Mouse (Mus musculus) heart, embryonic 12.5 days (tissue): ENCODE data around the gene Fbxo44. TPM values are rescaled to one million over a fixed set of nuclear protein-coding genes. Genes with fewer than 3 reads are reported as not detected.
A peak's percentile ranks its signal among the peaks of the same experiment; 100 is the strongest.
"Not testable (repeated sequence)": the region's sequence is repeated elsewhere in the genome, so short reads cannot be mapped to it uniquely, and the experiment has no call there.

Experiments
- ATAC-seq: fragments of 200-750 bp; cut with Nextera tagmentation; 2 replicates; pipeline ENCODE4 v1.8.0; 2017; ENCODE audit warnings: moderate TSS enrichment, moderate library complexity; ENCODE audit not compliant: insufficient number of reproducible peaks, low FRiP score
- H3K27ac ChIP-seq: fragments of 300-500 bp; sonication (generic); 2 replicates; pipeline ENCODE4 v1.5.1; 2016; ENCODE audit warnings: mild to moderate bottlenecking, moderate library complexity; ENCODE audit not compliant: poor library complexity, severe bottlenecking
- H3K27me3 ChIP-seq: fragments of 300-500 bp; sonication (generic); replicated peaks from 2 replicates; pipeline ENCODE4 v1.6.1; 2016; ENCODE audit warnings: mild to moderate bottlenecking, moderate library complexity
- H3K36me3 ChIP-seq: fragments of 300-500 bp; sonication (generic); 2 replicates; pipeline ENCODE4 v1.6.1; 2016; ENCODE audit warnings: mild to moderate bottlenecking, moderate library complexity
- H3K4me1 ChIP-seq: fragments of 300-500 bp; sonication (generic); replicated peaks from 2 replicates; pipeline ENCODE4 v1.6.1; 2016; ENCODE audit warnings: mild to moderate bottlenecking
- H3K4me2 ChIP-seq: fragments of 300-500 bp; sonication (generic); 2 replicates; pipeline ENCODE4 v1.6.1; 2016; ENCODE audit warnings: mild to moderate bottlenecking, moderate library complexity
- H3K4me3 ChIP-seq: fragments of 300-500 bp; sonication (generic); 2 replicates; pipeline ENCODE4 v1.5.1; 2016; ENCODE audit warnings: mild to moderate bottlenecking
- H3K9ac ChIP-seq: fragments of 300-500 bp; sonication (generic); 2 replicates; pipeline ENCODE4 v1.6.1; 2016; ENCODE audit warnings: mild to moderate bottlenecking, moderate library complexity
- H3K9me3 ChIP-seq: fragments of 300-500 bp; sonication (generic); replicated peaks from 2 replicates; pipeline ENCODE4 v1.6.1; 2016; ENCODE audit warnings: mild to moderate bottlenecking, moderate library complexity
- WGBS: fragments of 180-500 bp; shearing (Covaris S2); methylation state at CpG from one replicate; pipeline ENCODE4 v1.1.7; 2016; 5-methylcytosine and 5-hydroxymethylcytosine counted together
- polyA plus RNA-seq: library from polyadenylated mRNA; unstranded; fragments of >200 nt; fragmentation: Nextera tagmentation; extraction: Ambion mirVana; gene quantifications from 2 replicates; pipeline ENCODE4 v1.2.1, GENCODE M21; 2016

Gene Fbxo44
- polyA plus RNA-seq, 1 experiment from 2014 or later: 25.1 TPM

DNA sequence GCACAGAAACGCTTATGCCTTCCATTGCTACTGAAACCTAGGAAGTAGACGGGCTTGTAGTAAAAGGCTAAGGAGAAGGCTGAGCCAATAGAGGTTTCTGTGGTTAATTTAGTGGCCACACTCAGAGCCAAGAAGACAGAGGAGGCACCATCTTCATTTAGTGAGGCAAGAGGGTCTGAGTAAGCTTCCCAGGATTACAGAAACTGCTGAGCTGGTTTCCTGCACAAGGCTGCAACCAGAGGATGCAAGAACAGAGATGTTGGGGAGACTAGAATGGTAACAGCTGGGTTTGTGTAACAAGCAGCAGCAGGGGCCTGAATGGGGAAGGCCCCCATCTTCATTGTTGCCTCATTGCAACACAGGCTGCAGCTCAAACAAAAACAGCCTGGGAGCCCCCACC, 31.6 kb downstream of the Fbxo44 start:
- peaks cover 89% of the 10 kb centered on the region for H3K27me3 ChIP-seq
- no peaks in the 10 kb centered on the region for H3K9me3 ChIP-seq
- H3K36me3 ChIP-seq: no peaks in the 10 kb centered on the region
- 43% methylated on average over 2 of the region's 2 CpGs for WGBS
- H3K27ac ChIP-seq: no peak overlapping the region
- no peak overlapping the region for H3K9ac ChIP-seq
- ATAC-seq: no peak
- no peak overlapping the region for H3K4me3 ChIP-seq
- H3K4me2 ChIP-seq: no peak overlapping the region
- H3K4me1 ChIP-seq: peaks cover 16% of the 10 kb centered on the region

DNA sequence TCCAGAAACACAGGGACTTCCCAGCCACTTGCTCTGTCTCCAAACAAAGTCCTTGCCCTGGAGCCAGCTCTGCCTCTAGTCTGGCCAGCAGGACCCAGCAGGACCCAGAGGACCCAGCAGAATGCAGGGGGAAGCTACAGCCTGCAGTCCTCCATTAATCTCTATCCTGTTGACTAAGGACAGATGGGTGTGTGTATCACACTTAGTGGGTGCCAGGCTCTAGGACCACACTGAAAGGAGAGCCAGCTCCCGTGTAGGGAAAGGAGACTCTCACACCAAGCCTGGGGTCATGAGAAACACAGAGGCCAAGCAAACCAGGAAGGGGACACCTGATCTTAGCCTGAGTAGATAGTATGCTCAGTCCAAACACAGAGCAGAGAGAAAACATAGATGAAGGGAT, 32.0 kb downstream of the Fbxo44 start:
- H3K9ac ChIP-seq: no peak overlapping the region
- H3K4me3 ChIP-seq: no peak overlapping the region
- ATAC-seq: no peak
- peaks cover 92% of the 10 kb centered on the region for H3K27me3 ChIP-seq
- no peaks in the 10 kb centered on the region for H3K9me3 ChIP-seq
- H3K27ac ChIP-seq: no peak overlapping the region
- H3K36me3 ChIP-seq: no peaks in the 10 kb centered on the region
- no peak overlapping the region for H3K4me2 ChIP-seq
- H3K4me1 ChIP-seq: peaks cover 16% of the 10 kb centered on the region
- 61% methylated on average over 1 of the region's 1 CpGs for WGBS

DNA sequence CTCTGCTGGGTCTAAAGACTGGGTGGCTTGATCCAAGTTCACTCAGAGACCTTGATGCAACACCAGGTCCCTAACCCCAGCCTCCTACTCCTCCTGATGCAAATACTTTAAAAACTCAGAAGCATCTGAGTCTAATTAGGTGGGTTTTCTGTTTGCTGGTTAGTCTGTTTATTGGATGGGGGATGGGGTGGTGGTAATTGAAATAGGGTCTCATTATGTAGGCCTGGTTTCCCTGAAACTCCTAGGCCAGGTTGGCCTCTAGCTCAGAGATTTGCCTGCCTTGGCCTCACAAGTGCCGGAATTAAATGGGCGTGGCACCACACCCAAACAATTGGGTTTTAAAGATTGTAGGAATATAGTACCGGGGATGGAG, 37.6 kb downstream of the Fbxo44 start:
- ATAC-seq: no peak
- Histone ChIP-seq H3K4me1 (no peaks in the 10 kb centered on the region), H3K4me2 (no peak overlapping the region), H3K27ac (no peak overlapping the region), H3K4me3 (no peak overlapping the region), H3K9me3 (no peaks in the 10 kb centered on the region), H3K9ac (no peak overlapping the region), H3K36me3 (no peaks in the 10 kb centered on the region), H3K27me3 (peaks cover 61% of the 10 kb centered on the region)
- WGBS: 66% methylated on average over 3 of the region's 3 CpGs

DNA sequence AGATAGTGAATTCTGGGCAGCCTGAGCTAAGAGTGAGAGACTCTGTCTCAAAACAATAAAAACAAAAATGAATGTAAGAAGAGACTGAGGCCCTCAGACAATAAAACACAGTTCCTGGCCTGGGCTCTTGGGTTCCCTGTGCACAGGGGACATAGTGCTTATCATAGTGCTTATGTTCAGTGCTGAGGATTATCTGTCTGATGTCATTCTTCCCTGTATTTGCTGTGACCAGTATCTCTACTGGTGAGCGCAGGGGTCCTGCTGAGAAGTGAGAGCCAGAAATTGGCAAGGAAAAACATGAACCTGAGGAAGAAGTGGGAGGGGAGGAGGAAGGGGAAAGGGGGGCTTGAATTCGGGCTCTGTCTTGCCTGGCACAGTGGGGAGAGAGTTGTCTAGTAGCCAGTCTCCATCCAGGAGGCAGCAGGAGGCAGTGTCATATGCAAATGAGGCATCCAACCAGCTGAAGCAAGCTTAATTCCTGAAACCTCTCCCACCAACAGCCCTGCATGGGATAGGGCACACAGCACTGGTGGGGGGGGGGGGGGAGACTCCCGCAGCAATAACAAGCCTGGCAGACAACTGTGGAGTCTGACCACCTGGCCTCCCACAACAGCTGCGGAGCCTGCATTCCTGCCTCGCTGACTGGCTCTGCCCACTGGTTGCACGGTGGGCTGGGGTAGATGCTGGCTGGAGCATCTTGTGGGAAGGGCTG, 38.1 kb downstream of the Fbxo44 start:
- Histone ChIP-seq H3K4me2 (no peak overlapping the region), H3K27me3 (peaks cover 61% of the 10 kb centered on the region)

DNA sequence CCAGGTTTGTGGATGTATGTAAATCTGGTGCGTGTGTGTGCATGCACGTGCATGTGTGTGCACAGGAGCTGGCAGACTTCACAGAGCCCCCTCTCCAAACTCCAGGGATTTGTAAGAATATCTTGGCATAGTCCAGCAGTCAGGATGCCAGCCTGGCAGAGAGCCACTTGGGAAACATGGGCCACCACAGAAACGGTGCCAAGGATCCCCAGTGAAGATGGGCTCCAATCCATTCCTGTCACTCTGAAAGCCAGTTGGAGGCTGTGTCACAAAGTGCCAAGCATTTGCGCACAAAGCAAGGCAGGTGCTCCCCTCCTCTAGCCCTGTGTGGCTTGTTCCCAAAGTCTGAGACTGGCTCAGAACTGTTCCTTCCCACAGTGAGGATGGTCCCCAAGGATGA, 38.9 kb downstream of the Fbxo44 start:
- WGBS: 81% methylated on average over 4 of the region's 4 CpGs
- Histone ChIP-seq H3K4me1 (no peaks in the 10 kb centered on the region), H3K27ac (no peak overlapping the region), H3K4me3 (no peak overlapping the region), H3K9ac (no peak overlapping the region), H3K9me3 (peaks cover 4% of the 10 kb centered on the region; the same call in 1 of the 2 replicates), H3K4me2 (no peak overlapping the region), H3K36me3 (no peaks in the 10 kb centered on the region), H3K27me3 (peaks cover 53% of the 10 kb centered on the region; the same call in 1 of the 2 replicates)
- ATAC-seq: no peak

More for the DNA sequence above, 38.1 kb downstream of the Fbxo44 start:
- Histone ChIP-seq H3K9ac (no peak overlapping the region), H3K27ac (no peak overlapping the region), H3K4me3 (no peak overlapping the region), H3K9me3 (peaks cover 4% of the 10 kb centered on the region; the same call in 1 of the 2 replicates), H3K36me3 (no peaks in the 10 kb centered on the region), H3K4me1 (no peaks in the 10 kb centered on the region)
- ATAC-seq: no peak
- 15% methylated on average over 6 of the region's 6 CpGs for WGBS

DNA sequence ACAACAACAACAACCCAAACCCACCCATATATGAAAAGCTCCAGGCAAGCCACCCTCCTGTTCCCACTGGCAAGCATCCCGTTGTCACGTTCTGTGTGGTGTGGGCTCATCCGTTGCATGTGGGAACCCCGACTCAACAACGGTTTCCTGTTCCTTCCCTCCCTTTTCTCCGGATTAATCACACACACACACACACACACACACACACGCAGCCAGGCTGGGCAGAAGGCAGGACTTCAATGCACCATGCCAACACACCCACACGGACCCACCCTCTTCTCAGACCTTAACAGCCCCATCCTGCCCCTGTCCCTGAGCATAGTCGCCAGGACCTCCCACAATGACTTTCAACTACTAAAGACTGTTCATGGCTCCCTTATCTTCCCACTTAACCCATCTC, 39.7 kb downstream of the Fbxo44 start:
- 72% methylated on average over 9 of the region's 9 CpGs for WGBS
- Histone ChIP-seq H3K36me3 (no peaks in the 10 kb centered on the region), H3K27ac (no peak overlapping the region), H3K4me1 (peaks cover 3% of the 10 kb centered on the region; the same call in 1 of the 2 replicates), H3K27me3 (peaks cover 49% of the 10 kb centered on the region; the same call in 1 of the 2 replicates), H3K9ac (no peak overlapping the region), H3K4me3 (no peak overlapping the region), H3K9me3 (peaks cover 4% of the 10 kb centered on the region; the same call in 1 of the 2 replicates), H3K4me2 (no peak overlapping the region)
- no peak for ATAC-seq

DNA sequence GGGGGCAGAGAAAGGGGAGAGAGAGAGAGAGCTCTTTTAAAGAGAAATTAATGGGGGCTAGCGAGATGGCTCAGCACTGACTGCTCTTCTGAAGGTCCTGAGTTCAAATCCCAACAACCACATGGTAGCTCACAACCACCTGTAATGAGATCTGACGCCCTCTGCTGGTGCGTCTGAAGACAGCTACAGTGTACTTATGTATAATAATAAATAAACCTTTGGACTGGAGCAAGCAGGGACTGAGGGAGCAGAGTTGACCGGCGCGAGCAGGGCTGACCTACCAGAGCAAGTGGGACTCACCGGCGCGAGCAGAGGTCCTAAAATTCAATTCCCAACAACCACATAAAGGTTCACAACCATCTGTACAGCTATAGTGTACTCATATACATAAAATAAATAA, 40.7 kb downstream of the Fbxo44 start:
- H3K27ac ChIP-seq, H3K4me3 ChIP-seq, H3K36me3 ChIP-seq, ATAC-seq, H3K4me2 ChIP-seq, H3K9me3 ChIP-seq, H3K9ac ChIP-seq: not testable (repeated sequence)
- Histone ChIP-seq H3K4me1 (peaks cover 11% of the 10 kb centered on the region; the same call in 1 of the 2 replicates), H3K27me3 (peaks cover 43% of the 10 kb centered on the region; the same call in 1 of the 2 replicates)
- WGBS: 79% methylated on average over 9 of the region's 9 CpGs

DNA sequence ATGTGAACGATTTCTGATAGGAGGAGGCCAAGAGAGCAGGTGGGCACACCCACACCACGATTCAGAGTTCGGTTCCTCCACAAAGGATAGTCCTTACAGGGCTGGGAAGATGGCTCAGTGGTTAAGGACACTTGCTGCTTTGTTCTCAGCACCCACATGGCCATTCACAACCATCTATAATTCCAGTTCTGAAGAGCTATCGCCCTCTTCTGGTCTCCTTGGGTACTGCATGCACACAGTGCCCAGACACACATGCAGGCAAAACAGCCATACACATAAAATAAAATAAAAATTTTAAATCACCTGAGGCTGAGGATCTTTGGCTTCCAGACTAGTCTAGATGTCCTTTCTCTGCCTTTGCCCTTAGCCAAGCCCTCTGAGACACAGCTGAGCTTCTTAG, 42.9 kb downstream of the Fbxo44 start:
- 0 out of 2 replicates have a peak, but pooled peaks cover 32% of the 10 kb centered on the region for H3K27me3 ChIP-seq
- H3K36me3 ChIP-seq: no peaks in the 10 kb centered on the region
- no peak overlapping the region for H3K4me2 ChIP-seq
- H3K4me3 ChIP-seq: no peak overlapping the region
- peaks cover 11% of the 10 kb centered on the region; the same call in 1 of the 2 replicates for H3K4me1 ChIP-seq
- ATAC-seq: no peak
- no peak overlapping the region for H3K9ac ChIP-seq
- no peak overlapping the region for H3K27ac ChIP-seq
- H3K9me3 ChIP-seq: peaks cover 4% of the 10 kb centered on the region; the same call in 1 of the 2 replicates
- WGBS: 77% methylated on average over 4 of the region's 4 CpGs

DNA sequence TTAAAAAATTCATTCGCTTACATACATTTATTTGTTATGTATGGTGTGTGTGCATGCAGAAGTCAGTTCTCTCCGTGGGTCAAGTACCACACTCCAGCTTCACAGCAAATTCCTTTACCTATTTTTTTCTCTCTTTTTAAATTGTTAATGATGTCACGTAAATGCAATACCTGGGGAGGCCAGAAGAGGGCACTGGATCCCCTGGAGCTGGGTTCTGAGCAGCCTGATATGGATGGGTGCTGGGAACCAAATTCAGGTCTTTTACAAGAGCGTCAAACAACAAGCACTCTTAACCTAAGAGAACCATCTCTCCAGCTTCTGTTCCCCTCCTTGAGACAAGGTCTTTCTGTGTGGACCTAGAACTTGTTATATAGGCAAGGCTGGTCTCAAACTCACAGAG, 43.6 kb downstream of the Fbxo44 start:
- no peaks in the 10 kb centered on the region for H3K36me3 ChIP-seq
- 0 out of 2 replicates have a peak, but pooled peaks cover 32% of the 10 kb centered on the region for H3K27me3 ChIP-seq
- no peak overlapping the region for H3K27ac ChIP-seq
- H3K4me2 ChIP-seq: no peak overlapping the region
- ATAC-seq: no peak
- 71% methylated on average over 4 of the region's 4 CpGs for whole genome bisulfite sequencing
- peaks cover 4% of the 10 kb centered on the region; the same call in 1 of the 2 replicates for H3K9me3 ChIP-seq
- H3K9ac ChIP-seq: no peak overlapping the region
- no peak overlapping the region for H3K4me3 ChIP-seq
- peaks cover 11% of the 10 kb centered on the region; the same call in 1 of the 2 replicates for H3K4me1 ChIP-seq

DNA sequence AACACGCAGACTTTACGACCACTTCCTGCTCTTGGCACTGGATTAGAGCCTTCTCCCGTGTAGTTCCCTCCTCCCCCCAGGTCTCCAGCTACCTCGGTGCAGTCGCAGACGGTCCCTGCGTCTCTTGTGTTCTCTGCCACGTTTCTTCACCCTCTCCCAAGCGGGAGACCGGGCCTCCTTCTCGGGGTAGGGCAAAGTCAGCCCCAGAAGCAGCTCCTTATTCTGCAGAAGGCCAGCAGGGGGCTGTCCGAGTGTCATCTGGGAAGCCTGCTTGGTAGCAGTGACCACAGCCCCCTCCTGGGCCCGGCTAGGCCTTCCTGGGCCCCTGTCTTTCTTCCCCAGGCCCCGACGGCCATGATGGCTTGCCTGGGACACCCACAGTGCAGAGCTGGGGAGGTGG, 44.8 kb downstream of the Fbxo44 start:
- 0 out of 2 replicates have a peak overlapping the region, but pooled peaks have one; percentile 50 for H3K9ac ChIP-seq
- 0 out of 2 replicates have a peak, but pooled peaks cover 21% of the 10 kb centered on the region for H3K27me3 ChIP-seq
- no peak for ATAC-seq
- 4% methylated on average over 15 of the region's 15 CpGs for WGBS
- no peak overlapping the region for H3K4me3 ChIP-seq
- no peak overlapping the region for H3K27ac ChIP-seq
- H3K4me2 ChIP-seq: peak overlapping the region; percentile 16
- H3K36me3 ChIP-seq: no peaks in the 10 kb centered on the region
- peaks cover 11% of the 10 kb centered on the region; the same call in 1 of the 2 replicates for H3K4me1 ChIP-seq
- H3K9me3 ChIP-seq: peaks cover 4% of the 10 kb centered on the region; the same call in 1 of the 2 replicates

DNA sequence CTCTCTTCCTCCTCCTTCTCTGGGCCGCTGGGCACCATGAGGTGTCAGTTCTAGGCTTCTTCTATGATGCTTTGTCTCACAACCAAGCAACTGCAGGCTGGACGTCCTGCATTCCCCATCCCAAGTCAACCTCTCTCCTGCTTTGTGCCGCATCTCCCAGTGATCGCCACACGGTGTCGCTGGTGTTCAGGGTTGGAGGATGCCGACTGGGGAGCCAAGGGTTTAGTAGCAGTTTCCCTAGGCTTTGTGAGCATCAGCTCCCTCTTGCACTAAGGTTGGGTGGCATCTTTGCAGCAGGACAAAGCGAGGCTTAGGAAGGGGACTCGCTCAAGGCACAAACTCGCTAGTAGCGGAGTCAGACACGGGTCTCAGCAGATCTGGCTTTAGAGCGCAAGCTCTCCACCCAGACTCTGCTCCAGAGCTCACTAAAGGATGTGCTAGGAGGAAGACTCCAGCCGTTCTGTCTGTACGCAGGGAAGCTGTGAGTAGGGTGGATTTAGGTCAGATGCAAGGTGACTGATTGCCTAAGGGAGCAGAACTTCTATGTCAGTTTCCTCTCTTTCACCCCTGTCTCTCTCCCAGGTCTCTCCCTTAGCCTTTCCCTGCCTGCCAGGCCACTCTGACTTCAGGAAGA, 45.4 kb downstream of the Fbxo44 start:
- 0 out of 2 replicates have a peak, but pooled peaks cover 21% of the 10 kb centered on the region for H3K27me3 ChIP-seq
- ATAC-seq: peak; percentile 40; the same call in 1 of the 2 replicates
- no peaks in the 10 kb centered on the region for H3K36me3 ChIP-seq
- H3K4me2 ChIP-seq: peak overlapping the region; percentile 16
- H3K9me3 ChIP-seq: peaks cover 4% of the 10 kb centered on the region; the same call in 1 of the 2 replicates
- no peak overlapping the region for H3K27ac ChIP-seq
- H3K4me3 ChIP-seq: no peak overlapping the region
- WGBS: 4% methylated on average over 15 of the region's 15 CpGs
- peaks cover 11% of the 10 kb centered on the region; the same call in 1 of the 2 replicates for H3K4me1 ChIP-seq
- H3K9ac ChIP-seq: no peak overlapping the region
